Mouse (Mus musculus): ENCODE results near the gene Rnf214.
"Not testable (repeated sequence)": the region's sequence is repeated elsewhere in the genome, so short reads cannot be mapped to it uniquely, and the experiment has no call there.

Rnf214 gene

GRCm38 (mm10) chr9:45849528-45850408, 56.9 kb downstream of the Rnf214 start:
- peak; percentile 98 for DNase-seq

GRCm38 (mm10) chr9:45846891-45847460, 59.7 kb downstream of the Rnf214 start:
- DNase-seq, result no peak

GRCm38 (mm10) chr9:45846176-45846575, 60.5 kb downstream of the Rnf214 start:
- not testable (repeated sequence) for DNase-seq

- DNase-seq, result no peak
Measured at GRCm38 (mm10) chr9:45845541-45845940, 61.2 kb downstream of the Rnf214 start.

- DNase-seq, result no peak
Measured at GRCm38 (mm10) chr9:45843780-45844179, 62.9 kb downstream of the Rnf214 start.

GRCm38 (mm10) chr9:45843007-45843406, 63.7 kb downstream of the Rnf214 start:
- no peak for DNase-seq

GRCm38 (mm10) chr9:45841458-45841857, 65.3 kb downstream of the Rnf214 start:
- DNase-seq, result peak; percentile 87

- DNase-seq, result no peak
Measured at GRCm38 (mm10) chr9:45840331-45840730, 66.4 kb downstream of the Rnf214 start.

- DNase-seq, result peak; percentile 90
Measured at GRCm38 (mm10) chr9:45839982-45840300, 66.8 kb downstream of the Rnf214 start.

GRCm38 (mm10) chr9:45839139-45839981, 67.4 kb downstream of the Rnf214 start:
- peak; percentile 94 for DNase-seq

- DNase-seq, result peak; percentile 98
Measured at GRCm38 (mm10) chr9:45838434-45839138, 68.1 kb downstream of the Rnf214 start, which contains the start of gene Bace1. Gene Bace1, plus strand, starts transcription at chr9:45838580.

GRCm38 (mm10) chr9:45838069-45838433, 68.7 kb downstream of the Rnf214 start:
- DNase-seq, result no peak

- no peak for DNase-seq
Measured at GRCm38 (mm10) chr9:45833461-45833860, 73.2 kb downstream of the Rnf214 start.

- no peak for DNase-seq
Measured at GRCm38 (mm10) chr9:45832898-45833297, 73.8 kb downstream of the Rnf214 start.

GRCm38 (mm10) chr9:45829107-45829506, 77.6 kb downstream of the Rnf214 start:
- peak; percentile 94 for DNase-seq

GRCm38 (mm10) chr9:45828291-45828963, 78.3 kb downstream of the Rnf214 start, which contains the start of gene Cep164:
Gene Cep164, minus strand, starts transcription at chr9:45828691.
- DNase-seq, result peak; percentile 100

- DNase-seq, result no peak
Measured at GRCm38 (mm10) chr9:45827663-45828290, 78.9 kb downstream of the Rnf214 start.

- DNase-seq, result no peak
Measured at GRCm38 (mm10) chr9:45818406-45819011, 88.2 kb downstream of the Rnf214 start.

GRCm38 (mm10) chr9:45815525-45815924, 91.2 kb downstream of the Rnf214 start:
- no peak for DNase-seq

GRCm38 (mm10) chr9:45815113-45815512, 91.6 kb downstream of the Rnf214 start:
- DNase-seq, result no peak

Data from heart, adult 11 months (tissue).